Mouse (Mus musculus) olfactory bulb, adult 2 months (tissue): ENCODE results near the gene En1. TPM values are rescaled to one million over a fixed set of nuclear protein-coding genes. Genes with fewer than 3 reads are reported as not detected.

Experiments used
- H3K27ac ChIP-seq: fragments of 200-500 bp; 2 replicates; pipeline ENCODE4 v1.5.1; 2012; ENCODE audit warnings: low read depth, low read length; ENCODE audit not compliant: insufficient read depth
- H3K4me1 ChIP-seq: fragments of 200-500 bp; 2 replicates; pipeline ENCODE4 v1.6.1; 2012; ENCODE audit warnings: low read length; ENCODE audit not compliant: control insufficient read depth, insufficient read depth
- H3K4me3 ChIP-seq: fragments of 200-500 bp; 2 replicates; pipeline ENCODE4 v1.5.1; 2012; ENCODE audit warnings: mild to moderate bottlenecking, low read depth, low read length, moderate library complexity; ENCODE audit not compliant: insufficient read depth
- CTCF ChIP-seq: fragments of 200-500 bp; IDR thresholded peaks from 2 replicates; pipeline ENCODE4 v1.5.1; 2012; ENCODE audit warnings: low read depth, mild to moderate bottlenecking, low read length, moderate library complexity; ENCODE audit not compliant: insufficient read depth
- POLR2A ChIP-seq: fragments of 200-500 bp; IDR thresholded peaks from 2 replicates; pipeline ENCODE4 v1.6.1; 2012; ENCODE audit warnings: mild to moderate bottlenecking, low read depth, low read length, moderate library complexity; ENCODE audit not compliant: insufficient read depth
- WGBS: fragments of 180-500 bp; shearing (Covaris S2); methylation state at CpG from one replicate; pipeline ENCODE4 v1.1.7; 2018; 5-methylcytosine and 5-hydroxymethylcytosine counted together
- polyA plus RNA-seq: library from polyadenylated mRNA; stranded (reverse); fragments of >200 nt; gene quantifications from 2 replicates; pipeline ENCODE4 v1.2.4, GENCODE M21; 2012; ENCODE audit warnings: low replicate concordance; ENCODE audit not compliant: missing spikeins, insufficient read depth, insufficient read length

En1 gene
- polyA plus RNA-seq, 1 experiment, result not detected

DNA sequence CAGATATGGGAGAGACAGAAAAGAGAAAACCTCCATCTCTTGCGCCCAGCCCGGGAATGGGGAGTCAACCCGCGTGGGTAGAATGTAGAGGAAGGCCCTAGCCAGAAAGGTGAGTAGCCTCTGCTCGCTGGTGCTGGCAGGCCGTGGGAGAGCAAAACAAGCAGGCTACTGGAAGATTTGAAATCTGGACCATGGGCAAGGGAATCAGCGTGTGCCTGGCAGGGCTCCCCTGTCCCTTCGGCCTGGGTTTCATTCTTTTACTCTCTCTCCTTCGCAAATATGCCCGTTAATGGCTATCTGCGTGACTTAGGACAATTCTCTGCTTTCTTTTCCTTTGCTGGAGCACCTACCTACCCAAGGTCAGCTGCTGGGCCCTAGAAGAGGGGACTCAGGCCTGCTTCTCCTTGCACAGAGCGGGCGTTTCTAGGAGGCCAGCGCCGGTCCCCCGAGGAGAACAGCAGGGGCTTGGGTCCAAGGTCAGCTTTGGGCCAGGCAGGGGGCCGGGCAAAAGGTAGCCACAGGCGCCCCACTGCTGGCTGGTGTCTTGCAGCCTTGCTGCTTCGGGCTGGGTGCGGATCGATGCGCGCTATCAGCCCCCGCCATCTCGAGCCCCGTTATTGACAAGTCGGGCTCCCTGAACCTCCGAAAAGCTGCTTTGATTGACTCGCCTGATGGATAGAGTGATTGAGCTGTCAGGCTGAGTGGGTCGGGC lies 2.4 kb downstream of the En1 start:
- Histone ChIP-seq H3K27ac (no peak overlapping the region), H3K4me1 (0 out of 2 replicates have a peak, but pooled peaks cover 4% of the 10 kb centered on the region), H3K4me3 (no peak overlapping the region)
- TF ChIP-seq POLR2A (no peak), CTCF (no peak)
- 7% methylated on average over 30 of the region's 30 CpGs for WGBS

DNA sequence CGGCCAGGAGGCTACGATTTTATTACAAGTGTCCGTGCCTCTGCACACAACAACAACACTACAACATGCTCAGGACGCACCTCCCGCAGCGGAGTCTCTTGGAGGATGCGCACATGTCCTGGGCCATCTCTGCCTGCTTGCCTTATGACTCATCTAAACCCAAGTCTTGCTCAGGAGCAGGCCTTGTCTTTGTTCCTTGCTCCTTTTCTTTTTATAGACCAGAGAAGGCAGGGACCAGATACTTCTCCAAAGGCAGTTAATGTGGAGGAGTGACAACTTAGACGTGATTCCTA lies 2.9 kb downstream of the En1 start:
- H3K4me3 ChIP-seq, result no peak overlapping the region
- 0 out of 2 replicates have a peak, but pooled peaks cover 4% of the 10 kb centered on the region for H3K4me1 ChIP-seq
- TF ChIP-seq CTCF (no peak), POLR2A (no peak)
- 11% methylated on average over 8 of the region's 8 CpGs for WGBS
- H3K27ac ChIP-seq, result no peak overlapping the region

DNA sequence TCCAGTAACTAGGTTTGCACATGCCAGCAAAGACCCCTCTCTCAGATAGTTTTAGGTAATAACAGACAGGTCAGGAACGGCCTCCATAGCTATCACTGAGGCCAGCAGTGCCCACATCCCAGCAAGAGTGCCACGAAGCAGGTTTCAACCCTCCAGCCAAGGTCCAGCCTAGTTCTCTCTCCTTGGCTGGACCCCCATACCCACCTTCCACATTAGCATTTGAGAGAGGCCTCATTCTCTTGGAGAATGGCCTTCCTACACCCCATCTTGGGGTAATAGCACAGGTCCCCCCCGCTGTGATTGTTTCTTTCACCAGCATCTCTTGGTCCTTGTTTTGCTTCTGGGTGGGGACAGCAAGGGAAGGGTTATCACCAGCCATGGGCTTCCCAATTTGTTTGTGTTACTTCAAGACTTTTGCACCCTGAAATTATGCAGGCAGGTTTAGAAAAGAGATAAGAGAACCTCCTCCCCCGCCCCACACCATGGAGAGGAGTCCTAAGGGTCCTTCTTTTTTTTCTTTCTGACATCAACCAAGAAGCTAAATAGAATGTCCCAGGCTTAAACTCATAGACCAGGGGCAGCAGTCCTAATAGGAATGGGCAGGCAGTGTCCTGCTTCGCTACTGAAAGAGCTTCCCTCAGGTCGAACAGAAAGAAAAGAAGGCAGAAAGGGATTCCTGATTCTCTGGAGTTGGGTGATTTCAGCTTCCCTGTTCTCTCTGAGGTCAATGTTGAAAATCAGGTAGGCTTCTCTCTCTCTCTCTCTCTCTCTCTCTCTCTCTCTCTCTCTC lies 3.5 kb downstream of the En1 start:
- H3K4me1 ChIP-seq, result 0 out of 2 replicates have a peak, but pooled peaks cover 4% of the 10 kb centered on the region
- no peak overlapping the region for H3K4me3 ChIP-seq
- no peak overlapping the region for H3K27ac ChIP-seq
- no peak for TF ChIP-seq POLR2A
- TF ChIP-seq CTCF, result no peak
- WGBS, result 16% methylated on average over 6 of the region's 6 CpGs

DNA sequence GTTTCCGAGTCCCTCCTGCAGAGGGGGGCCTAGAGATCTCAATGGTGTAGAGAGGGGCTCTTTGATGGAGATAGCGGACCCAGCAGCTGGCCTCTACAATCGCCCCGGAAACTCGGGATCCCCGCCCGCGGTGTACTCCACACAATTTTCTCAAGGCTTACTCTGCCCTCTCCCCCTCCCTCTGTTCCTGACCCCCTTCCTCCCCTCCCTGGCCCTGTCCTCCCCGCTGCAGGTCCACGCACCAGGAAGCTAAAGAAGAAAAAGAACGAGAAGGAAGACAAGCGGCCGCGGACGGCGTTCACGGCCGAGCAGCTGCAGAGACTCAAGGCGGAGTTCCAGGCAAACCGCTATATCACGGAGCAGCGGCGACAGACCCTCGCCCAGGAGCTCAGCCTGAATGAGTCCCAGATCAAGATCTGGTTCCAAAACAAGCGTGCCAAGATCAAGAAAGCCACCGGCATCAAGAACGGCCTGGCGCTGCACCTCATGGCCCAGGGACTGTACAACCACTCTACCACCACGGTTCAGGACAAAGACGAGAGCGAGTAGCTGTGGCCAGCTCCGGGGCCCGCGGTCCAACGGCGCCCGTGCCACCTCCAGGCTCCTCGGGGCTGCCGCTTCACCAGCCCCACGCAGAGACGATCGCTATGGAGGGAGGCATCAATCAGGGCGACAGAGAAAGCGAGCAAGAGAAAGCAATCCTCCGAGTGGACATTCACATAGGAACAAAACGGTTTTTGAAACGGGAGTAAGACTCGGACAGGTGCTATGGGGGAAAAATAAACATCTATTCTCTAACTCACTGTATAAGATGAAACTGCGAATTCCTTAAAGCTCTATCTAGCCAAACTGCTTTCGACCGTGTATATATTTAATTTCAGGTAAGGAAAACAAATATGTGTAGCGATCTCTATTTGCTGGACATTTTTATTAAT lies 4.7 kb downstream of the En1 start:
- Histone ChIP-seq H3K4me3 (no peak overlapping the region), H3K4me1 (0 out of 2 replicates have a peak, but pooled peaks cover 4% of the 10 kb centered on the region), H3K27ac (no peak overlapping the region)
- 3% methylated on average over 52 of the region's 52 CpGs for WGBS
- TF ChIP-seq POLR2A, result no peak
- TF ChIP-seq CTCF, result no peak

DNA sequence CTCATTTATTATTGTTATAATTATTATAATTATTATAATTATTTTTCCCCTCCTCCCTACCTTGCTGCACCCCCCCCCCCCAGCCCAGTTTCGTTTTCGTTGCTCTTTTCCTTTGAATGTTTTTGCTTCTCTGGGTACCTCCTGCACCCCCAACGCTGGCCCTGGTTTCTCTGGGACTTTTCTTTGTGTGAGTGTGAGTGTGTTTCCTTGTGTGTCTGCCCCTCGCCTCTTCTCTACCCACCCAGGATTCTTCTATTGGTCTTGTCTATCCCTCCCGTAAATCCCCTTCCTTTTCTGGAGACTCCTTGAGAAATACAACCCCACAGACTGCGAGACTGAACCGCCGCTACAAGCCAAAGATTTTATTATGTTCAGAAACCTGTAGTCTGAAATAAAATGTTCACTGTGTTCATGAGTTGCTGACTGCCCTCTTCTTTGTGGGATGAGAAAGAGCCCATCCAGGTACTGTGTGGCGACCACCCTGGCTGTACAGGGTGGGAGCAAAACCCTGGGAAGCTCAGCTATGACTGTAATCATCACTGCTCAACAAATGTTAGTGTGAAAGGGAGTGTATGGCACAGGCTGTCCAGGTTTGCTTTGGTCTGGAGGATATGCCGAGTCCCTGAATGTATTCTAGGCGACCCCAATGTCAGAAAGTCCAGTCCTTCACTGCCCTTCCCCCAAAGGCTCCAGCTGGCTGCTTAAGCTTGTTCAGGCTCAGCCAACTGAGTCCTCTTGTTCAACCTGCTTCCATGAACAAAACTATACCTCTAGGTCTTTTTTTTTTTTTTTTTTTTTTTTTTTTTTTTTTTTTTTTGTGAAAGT lies 5.6 kb downstream of the En1 start:
- 0 out of 2 replicates have a peak, but pooled peaks cover 2% of the 10 kb centered on the region for H3K4me1 ChIP-seq
- no peak for TF ChIP-seq POLR2A
- no peak for TF ChIP-seq CTCF
- no peak overlapping the region for H3K4me3 ChIP-seq
- no peak overlapping the region for H3K27ac ChIP-seq
- 19% methylated on average over 11 of the region's 11 CpGs for WGBS

DNA sequence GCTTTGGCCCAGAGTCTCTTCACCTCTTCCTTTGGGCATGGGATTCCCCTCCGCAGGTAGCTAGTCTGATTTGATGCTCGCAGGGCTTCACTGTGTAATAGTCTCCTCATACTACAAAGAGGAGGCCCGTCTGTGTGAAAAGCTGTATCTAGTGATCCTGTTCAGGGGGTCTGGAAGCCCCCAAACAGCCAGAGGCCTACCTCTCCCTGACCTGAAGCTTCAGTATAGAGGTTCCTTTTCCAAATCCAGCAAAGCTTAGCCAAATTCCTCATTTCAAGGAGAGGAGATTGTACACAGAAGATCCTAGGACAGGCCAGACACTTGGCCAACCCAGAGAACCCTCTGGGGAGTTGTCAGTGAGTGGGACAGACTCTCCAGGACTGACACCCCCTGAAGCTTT lies 6.2 kb downstream of the En1 start:
- WGBS, result 71% methylated on average over 3 of the region's 3 CpGs
- no peak for TF ChIP-seq POLR2A
- TF ChIP-seq CTCF, result no peak
- no peaks in the 10 kb centered on the region for H3K4me1 ChIP-seq
- H3K27ac ChIP-seq, result no peak overlapping the region
- no peak overlapping the region for H3K4me3 ChIP-seq

DNA sequence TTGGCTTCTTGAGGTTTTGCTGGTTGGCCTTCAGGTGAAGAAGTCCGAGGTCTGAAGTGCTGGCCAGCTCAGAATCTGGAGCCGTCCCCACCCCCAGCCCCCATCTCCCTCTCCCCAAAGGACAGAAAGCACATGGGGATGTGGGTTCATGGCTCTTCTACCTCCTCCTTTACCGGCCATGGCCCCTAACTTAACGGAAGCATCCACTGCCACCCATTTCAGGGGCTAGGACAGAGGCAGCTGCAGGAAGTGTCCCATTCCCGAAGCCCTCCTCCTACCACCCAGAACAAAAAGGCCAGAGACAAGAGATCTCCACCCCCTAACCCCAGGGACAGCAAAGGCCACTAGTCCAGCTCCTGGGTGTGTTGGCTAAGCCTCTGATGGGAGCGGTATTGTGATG lies 7.4 kb downstream of the En1 start:
- TF ChIP-seq CTCF (no peak), POLR2A (no peak)
- WGBS, result 8% methylated on average over 6 of the region's 6 CpGs
- Histone ChIP-seq H3K4me1 (no peaks in the 10 kb centered on the region), H3K27ac (no peak overlapping the region), H3K4me3 (no peak overlapping the region)

DNA sequence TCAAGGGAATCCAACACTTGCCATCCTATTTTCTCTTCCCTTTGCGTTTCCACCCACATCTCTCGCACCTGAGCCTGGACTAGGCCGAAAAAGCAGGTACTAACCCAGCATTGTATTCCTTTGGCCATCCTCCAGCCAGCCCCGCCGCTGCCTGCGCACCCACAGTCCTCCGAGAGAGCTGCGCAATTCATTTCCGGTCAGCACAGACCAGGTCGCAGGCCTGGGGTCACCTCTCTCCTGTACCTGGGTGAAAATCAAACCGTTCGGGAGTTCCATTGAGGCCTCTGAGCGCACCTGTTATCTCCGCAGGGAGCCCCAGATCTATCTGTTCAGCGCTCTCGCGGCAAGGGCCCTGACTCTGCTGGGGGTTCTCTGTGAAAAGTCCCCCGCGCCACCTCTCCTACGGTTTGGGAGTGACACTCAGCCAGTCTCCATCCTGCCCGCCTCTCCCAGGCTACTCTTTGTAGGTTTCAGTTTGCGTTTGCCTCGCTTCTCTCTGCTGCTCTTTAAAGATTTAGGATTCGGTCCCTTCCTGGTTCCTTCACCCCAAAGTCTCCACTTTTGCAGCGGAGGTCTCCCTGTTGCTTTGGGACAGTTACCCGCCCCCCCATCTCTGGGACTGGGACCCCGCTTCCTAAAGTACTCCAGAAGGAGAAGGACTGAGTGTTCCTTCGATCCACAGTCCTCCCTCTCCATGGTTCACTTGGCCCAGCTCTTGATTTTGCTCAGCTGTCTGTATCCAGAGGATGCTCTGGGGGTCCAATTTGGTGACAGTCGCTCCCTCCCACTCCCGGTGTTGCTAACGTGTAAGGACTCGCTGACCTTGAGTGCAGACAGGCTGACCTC lies 11.5 kb downstream of the En1 start:
- H3K27ac ChIP-seq, result no peak overlapping the region
- no peak overlapping the region for H3K4me3 ChIP-seq
- TF ChIP-seq POLR2A, result no peak
- no peak for TF ChIP-seq CTCF
- no peaks in the 10 kb centered on the region for H3K4me1 ChIP-seq
- WGBS, result 4% methylated on average over 32 of the region's 32 CpGs
